Mouse (Mus musculus) lung, postnatal 25 days (tissue): ENCODE measurements around the gene Slc6a6.

Experiments used
- DNase-seq: peaks from one replicate; pipeline ENCODE4 v3.0.0; 2022; ENCODE audit warnings: low spot score

Gene Slc6a6

DNA sequence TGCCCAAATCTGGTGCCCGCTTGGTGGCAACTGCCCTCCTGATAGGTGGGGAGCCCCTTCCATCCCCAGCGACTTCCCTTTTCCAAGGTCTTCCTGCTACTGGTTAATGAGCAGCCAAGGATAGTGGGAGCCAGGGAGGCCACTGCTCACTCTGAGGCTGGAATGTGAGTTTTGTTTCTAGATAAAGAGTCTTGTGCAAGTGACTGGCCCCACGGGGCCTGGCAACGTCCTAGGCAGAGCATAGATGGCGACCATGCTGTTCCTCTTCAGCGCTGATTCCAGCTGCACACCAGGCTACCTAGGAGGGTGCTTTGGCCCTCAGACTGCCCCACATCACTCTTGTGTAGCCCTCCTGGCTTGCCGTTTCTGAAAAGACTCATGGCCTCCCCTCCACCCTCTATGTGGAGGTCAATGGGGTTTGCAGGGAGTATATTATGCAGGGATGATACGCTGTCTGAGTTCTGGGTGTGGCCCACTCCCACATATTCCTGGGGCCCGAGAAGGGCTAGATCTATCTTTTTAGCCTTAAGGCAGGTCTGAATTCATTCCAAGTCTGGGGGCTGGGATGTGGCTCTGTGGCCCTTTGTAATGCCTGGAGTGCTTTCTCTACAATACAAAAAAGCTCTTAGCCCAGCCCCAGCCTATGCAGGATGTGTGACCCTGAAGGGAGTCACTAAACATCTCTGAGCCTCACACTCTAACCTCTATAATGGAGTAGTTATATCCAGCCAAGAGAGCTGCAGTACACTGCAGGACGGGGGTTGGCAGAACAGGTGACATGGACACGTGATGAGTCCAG lies 17.2 kb downstream of the Slc6a6 start:
- DNase-seq, result no peak

DNA sequence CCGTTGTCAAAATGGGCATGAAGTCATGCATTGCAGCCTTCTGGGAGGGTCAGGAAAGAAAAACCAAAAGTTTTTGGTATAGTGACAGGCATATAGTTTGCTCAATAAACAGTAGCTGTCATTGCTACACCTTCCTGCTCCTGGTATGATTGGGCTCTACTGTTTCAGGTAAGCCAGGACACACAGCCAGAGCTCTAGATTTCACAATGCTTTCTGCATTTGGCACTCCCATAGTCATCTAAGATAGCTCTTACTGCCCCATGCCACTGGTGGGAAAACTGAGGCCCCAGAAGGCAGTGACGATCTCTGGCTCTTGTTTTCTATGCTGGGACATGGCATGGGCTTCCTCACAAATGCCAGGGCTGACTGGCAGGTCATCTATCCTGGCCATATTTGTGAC lies 19.6 kb downstream of the Slc6a6 start:
- DNase-seq, result no peak

DNA sequence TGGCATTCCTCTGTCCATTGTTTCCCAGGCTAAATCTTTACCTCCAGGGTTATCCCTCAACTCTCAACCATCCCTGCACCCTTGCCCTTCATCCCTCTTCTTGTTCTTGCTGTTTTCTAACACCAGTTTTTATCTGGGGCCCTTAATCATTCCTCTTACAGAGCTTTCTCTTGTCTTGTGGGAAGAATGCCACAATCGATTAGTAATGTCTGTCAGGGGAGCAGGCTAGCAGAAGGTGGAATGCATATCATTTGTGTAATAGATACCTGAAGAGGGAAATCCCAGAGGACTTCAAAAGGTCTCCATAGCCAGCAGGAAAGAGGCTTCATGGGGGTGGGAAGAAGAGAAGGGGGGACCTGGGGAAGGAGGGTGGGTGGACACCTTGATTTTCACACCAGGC lies 20.6 kb downstream of the Slc6a6 start:
- no peak for DNase-seq

DNA sequence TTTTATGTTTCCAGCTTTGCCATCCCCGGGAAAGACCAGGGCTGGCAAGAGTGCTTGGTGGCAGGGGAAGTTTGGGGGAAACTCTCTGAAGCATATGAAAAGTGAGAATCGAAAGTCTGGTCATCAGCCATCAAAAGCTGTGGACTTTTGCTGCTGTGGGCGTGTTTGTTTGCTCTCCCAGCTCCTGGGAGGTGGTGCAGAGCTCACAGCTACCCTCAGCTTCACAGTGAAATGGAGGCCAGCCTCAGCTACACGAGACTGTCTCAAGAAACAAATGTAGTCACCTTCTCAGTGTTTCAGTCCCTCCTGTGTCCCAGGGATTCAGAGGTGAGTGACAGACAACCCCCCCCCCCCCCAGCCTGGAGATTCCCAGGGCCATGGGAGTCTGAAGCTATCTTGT lies 21.8 kb downstream of the Slc6a6 start:
- DNase-seq, result no peak

DNA sequence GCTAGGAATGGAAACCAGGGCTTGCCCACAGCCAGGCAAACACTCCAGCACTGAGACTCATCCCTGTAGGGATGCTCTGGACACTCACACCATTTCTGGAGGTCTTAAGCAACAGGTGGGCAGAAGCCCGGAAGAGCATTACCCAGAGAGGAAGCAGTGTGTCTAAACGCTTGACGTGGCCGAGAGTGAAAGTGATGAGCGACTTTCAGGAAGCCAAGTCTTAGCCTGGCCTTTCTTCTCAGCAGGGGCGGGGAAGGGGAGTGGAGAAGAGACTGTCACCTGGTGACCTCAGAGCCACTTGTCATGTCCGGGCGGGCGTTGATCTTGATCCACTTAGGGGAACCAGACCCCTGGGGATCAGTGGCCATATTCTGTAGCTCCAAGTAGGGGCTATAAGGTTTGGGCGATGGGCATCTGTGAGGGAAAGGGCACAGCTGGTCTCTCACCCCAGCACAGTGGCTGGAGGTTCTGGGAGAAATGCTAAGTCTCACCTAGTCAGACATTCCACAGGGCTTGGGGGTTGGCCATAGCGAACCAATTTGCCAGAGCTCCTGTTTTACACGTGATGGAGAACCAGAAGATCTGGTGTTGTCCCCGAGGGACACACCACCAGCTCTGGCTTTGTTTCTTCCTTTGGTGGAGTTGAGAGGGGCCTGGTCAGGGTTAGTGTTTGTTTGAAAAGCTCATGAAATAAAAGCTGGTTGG lies 22.4 kb downstream of the Slc6a6 start:
- no peak for DNase-seq

DNA sequence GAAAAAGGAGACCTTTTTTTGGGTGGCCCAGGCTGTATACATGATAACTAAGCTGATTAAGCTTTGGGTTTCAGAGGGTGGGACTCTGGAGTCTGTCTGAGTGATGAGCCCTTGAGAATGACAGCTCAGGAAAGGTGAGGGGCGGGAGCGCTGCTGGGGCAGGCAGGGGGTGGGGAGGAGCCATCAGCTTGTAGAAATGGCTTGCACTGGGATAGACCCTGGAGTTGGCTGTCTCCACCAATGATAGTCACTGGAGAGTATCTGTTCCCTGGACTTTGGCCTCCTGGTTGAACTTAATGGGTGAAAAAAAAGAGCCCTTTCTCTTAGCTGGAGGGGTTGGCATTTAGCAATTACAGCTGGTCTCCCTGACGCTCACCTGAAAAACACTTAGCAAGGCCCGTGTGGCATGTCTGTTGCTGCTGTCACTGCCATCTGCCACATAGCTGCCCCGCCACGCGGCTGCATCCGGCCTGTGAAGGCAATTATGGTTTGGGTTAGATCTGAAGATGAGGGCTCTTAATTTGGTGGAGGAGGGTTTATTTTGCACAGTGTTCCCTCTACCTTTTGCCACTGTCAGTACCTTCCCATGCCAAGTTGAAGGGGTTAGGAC lies 23.5 kb downstream of the Slc6a6 start:
- DNase-seq, result no peak

DNA sequence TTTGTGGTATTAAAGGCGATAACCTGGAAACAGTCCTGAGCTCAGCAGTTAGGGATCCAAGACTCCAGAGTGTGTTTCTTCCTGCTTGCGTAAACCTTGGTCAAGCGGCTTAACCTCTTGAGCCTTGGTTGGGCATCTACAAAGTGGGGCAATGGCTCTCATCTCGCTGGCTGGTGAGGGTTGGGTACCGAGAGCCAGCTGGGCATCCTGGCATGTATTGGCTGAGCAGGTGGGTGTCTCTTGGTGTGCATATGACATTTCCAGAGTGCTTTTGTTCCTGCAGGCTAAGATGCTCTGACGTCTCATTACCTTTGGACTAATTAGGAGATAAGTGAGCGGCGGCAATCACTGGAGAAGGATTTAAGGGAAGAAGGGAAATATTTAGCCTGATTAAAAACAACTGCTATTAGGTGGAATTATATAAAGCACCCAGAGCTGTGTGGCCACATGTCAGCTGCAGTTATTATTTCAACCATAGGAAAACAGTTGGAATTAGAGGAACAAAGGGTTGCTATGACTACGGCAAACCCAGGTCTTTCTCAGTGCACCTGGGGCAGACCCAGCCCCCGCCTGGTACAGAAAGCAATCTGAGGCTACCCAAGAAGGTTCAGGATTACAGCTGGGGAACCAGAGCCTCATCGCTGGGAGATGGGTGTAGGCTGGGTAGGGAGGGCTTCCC lies 24.2 kb downstream of the Slc6a6 start:
- DNase-seq, result no peak

DNA sequence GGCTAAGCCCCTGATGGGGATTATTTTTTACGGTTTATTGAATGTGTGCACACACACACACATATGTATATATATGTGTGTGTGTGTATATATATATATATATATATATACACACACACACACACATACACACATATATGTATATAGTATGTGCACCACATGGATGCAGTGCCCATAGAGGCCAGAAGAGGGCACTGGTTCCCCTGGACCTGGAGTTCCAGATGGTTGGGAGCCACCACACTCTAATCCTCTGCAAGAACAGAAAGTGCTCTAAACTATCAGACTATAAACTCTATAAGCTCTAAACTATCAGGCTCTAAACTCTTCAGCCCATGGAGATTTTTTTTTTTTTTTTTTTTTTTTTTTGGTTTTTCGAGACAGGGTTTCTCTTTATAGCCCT lies 25.1 kb downstream of the Slc6a6 start:
- DNase-seq, result no peak

DNA sequence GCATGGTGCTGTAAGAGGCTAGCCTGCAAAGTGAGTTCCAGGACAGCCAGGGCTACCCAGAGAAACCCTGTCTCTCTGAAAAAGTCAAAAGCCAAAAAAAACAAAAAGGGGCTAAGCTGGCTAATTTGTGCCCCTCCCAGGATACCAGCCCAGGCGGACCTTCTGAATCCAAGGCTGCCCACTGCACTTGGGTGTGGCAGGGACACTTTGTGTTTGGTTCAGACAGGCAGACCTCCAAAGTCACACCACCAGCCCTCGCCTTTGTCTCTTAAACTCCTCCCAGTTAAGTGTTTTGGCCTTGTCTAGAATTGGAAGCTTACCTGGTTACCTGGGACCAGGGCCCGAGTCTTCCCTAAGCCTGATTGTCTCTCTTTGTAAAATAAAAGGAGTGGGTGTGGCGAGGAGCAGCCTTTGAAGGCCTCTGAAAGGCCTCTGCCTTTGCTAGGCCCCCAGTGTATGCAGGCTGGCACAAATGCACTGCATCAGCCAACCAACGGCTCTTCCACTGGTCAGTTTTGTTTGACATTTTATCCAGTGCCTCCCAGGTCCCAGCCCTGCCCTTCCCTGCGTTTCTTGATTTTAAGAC lies 26.6 kb downstream of the Slc6a6 start:
- DNase-seq, result no peak

DNA sequence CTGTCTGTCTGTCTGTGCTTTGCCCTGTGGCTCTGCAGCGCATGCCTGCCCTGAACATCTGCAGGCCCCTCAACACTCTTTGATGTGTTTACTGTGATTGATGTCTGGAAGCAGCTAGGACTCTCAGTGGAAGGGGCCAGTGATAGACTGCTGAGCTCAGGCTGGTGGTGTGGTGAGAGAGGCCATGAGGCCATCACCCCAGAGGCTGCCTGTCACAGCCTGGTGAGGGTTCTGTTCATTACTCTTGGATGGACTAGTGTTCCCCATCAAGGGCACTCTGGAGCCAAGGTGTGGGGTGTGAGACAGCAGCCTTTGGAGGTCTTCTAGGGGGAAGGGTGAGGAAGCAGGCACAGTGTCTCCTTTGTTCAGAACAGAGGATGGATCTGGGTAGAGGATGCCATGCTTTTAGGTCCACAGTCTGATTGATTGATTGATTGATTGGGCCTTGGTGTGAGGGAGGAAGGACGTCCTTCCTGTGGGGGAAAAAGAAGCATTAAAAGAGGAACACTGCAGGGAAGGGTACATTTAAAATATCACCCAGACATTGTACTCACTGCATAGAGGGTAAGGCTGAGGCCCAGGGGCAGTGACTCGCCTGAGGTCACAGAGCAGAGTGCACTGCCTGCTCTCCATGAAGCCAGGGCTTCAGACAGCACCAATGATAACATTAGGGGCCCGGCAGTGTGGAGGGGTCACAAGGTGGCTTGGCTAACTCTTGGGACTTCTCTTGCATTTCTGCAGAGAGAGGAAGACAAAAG lies 28.4 kb downstream of the Slc6a6 start:
- no peak for DNase-seq

DNA sequence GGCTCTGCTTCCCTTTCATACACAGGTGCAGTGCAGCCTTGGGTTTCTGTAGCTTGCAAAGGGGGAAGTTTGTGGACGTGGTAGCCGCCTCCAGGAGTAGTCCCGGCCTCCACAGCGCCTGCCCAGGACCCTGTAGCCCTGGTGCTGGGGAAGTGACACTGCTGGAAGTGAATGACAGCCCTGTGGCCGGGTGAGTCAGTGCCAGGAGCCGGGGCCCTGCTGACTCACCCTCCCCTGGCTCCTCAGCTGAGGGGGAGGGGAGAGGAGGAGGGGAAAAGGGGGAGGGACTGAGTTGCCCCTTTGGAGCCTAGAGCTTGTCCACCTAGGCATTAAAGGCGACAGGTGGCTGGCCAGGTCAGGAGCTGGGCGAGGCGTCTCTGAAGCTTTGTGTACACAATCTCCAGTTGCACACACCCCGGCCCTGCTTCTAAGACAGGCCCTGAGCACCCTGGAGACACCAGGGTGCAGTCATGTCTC lies 29.0 kb downstream of the Slc6a6 start:
- DNase-seq, result peak; percentile 71

DNA sequence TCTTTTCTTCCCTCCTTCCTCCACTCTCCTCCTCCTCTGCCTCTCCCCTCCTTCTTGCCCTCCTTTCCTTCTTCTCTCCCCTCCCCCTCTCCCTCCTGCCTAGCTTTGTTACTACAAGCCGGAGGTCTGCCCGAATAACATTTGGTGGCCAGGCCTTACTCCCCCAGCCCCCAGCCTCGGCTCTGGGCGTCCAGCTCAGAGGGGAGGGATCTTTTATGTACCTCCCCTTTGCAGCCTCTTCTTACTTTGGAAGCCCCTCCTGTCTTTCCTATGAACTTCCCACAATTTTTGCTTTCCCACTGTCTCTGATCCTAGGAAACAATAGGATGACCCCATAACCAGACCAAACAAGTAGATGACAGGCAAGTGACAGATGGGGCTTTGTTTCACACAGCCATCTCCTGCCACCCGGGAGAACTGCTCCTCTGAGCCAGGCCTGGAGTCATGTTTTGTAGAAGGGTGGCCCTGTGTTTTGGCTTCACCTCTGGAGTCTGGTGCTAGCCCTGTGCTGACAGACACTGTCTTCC lies 29.6 kb downstream of the Slc6a6 start:
- no peak for DNase-seq

DNA sequence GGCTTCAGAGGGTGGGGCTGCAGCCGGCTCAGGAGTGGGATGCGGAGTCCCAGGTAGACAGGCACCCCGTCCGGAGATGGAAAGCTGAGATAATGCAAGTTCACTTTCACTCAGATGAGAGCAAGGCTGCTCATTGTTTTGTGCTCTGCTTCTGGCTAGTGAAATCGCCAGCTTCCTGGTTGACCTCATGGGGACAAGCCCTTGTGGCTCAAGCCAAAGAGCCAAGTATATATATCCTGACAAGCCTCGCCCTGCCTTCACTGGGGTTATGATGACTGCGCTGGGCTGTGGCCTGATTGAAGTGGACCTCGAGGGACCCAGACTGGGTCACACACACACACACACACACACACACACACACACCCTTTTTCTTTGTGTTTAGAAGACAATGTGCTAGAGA lies 31.2 kb downstream of the Slc6a6 start:
- DNase-seq, result peak; percentile 50

DNA sequence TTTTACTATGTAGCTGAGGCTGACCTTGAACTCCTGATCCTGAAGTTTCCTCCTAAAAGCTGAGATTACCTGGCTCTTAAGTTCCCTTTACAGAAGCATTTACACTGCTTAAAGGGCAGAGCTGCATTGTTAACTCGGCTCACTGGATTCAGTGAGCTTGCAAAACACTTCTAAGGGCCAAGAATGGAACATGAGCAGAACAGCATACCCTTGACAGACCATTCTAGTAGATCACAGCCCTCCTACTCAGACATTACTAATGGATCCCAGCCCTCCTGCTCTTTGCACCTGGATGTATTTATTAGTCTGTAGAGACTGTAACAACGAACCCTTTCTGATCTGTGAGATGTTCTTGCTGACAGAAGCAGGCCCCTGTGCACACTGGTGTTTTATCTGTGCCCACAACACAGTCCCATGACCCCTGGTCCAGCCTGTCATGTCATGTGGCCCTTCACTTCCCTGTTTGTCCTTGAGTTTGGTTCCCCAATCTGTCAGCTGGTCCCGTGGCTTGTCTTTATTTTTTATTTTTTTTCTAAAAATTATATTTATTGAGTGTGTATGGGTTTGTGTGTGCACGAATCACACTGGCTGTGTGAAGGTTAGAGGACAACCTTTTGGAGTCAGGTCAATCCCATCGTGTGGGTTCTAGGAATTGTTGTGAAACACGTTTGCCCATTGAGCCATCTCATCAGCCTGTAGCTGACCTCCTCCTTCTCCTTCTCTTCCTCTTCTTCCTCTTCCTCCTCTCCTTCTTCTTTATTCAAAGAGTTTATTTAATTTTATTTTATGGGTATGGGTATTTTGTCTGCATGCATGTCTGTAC lies 32.3 kb downstream of the Slc6a6 start:
- DNase-seq, result no peak

DNA sequence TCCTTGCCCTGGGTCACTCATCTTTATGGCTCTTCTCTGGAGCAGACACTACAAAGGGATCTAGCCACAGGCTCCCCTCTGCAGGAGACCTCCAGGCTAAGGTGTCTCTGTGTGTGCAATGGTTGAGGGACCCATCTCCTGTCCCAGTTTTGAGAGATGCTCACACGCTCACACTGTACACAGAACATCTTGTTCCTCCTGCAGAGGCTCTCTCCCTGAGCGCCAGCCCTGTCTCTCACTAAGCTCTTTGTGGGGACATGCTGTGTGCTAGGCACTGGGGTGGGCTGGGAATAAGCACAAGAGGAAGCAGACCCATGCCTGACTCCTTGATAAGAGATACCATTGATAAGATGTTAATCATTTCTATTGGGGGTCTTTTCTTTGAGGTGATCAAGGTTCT lies 34.2 kb downstream of the Slc6a6 start:
- DNase-seq, result no peak

DNA sequence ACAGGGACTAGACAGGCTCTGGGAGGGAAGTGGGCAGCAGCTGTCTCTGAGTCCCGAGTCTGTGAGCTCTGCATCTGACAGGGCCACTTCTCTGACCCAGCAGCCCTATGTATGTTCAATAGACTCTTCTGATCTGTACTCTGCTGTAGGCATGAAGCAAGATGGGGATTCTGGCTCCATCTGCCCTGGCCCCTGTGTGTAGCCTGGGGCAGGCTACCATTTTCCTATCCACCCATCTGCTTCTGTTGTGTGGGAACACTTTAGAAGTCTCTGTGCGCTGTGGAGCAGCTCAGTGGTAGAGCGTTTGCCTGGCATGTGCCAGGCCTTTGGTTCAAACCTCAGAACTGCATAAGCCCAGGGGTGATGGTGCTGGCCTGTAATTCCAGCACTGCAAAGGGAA lies 34.8 kb downstream of the Slc6a6 start:
- DNase-seq, result no peak

DNA sequence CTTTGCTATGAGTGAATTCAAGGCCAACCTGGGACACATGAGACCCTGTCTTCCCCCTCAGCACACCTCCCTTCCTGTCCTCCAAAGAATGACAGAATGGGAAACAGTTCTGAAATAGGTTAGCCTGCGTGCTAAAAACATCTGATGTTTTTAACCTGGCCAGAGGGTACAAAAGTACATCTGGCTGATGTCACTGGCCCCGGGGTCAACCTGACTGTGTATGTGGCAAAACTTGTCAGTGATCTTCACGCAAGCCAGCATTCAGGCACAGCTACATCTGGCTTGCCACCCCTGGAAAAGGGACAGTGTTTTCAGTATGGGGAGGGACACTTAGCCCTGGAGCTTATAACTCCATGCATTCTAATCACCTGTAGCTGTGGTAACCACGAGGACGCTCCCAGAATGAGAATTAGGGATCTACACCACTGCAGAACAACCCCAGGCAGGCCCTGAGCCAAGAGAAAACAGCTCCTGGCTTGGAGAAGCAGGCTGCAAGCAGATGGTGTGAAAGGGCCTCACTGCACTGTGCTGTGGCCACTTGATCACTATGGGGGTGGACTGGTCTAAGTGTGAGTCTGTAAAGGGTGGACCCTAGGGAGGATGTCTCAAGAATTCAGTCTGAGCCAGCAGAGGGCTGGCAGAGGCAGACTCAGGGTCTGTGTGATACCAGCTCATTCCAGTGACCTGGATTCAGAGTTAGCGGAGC lies 35.3 kb downstream of the Slc6a6 start:
- no peak for DNase-seq

DNA sequence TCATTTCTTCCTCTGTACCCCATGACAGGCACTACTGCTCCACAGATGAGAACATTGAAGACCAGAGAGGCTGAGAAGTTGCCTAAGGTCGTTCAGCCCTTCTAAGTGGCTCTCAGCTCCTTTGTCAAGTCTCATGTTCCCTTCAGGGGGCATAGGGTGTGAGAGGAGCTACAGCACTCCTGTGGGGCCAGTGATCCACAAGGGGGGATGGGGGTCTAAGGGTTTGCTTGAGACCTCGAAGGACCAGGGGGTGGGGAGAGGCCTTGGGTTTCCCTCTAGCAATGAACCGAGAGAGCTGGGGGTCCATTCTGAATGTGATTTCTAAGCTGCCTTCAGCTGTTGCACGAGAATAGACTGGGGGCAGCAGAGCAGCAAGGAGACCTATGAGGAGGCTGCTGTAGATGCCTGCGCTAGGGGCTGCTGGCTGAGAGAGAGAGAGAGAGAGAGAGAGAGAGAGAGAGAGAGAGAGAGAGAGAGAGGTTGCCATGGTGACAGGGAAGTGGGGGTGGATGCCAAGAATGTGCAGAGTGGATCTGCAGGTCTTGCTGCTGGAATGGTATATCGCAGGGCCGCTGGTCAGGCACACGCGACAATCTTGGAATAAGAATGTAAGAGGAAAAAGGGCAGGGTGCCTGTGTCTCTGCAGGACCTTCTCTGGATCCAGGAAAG lies 36.1 kb downstream of the Slc6a6 start:
- no peak for DNase-seq

DNA sequence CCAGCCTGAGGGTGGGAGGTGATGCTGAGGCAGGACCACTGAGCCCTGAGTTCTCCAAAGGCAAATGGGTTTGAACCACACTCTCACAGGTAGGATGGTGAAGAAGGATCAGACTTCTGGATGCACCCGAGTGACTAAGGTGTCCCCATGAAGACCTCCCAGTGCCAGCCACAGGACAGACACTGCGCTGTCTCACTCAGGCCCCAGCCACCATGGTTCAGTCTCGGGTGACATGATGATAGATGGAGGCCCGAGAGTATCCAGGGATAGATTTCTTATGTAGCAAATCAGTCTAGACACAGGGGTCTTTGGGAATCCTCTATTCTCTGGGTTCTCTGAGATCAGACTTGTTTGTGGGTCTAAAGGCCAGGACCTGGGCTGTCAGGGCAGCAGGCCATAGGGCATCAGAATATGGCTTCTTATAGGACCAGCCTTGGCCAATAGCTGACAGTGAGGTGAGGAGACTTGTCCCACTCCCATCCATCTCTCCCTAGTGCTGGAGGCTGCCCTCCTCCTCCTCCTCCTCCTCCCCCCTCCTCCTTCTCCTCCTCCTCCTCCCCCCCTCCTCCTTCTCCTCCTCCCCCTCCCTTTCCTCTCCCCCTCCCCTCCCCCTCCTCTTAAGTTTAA lies 36.8 kb downstream of the Slc6a6 start:
- no peak for DNase-seq
